Mouse (Mus musculus) liver, embryonic 14.5 days (tissue): ENCODE measurements around the gene Ipo4. TPM values are rescaled to one million over a fixed set of nuclear protein-coding genes. Genes with fewer than 3 reads are reported as not detected.

ENCODE experiments used
- ATAC-seq: fragments of 200-750 bp; cut with Nextera tagmentation; 2 replicates; pipeline ENCODE4 v1.8.0; 2017; ENCODE audit warnings: moderate number of reproducible peaks, mild to moderate bottlenecking, moderate library complexity; ENCODE audit not compliant: insufficient read depth
- DNase-seq, 3 experiments: peaks; one replicate each; pipeline ENCODE4 v3.0.0-alpha.2; 2012 to 2013; ENCODE audit warnings: low read depth in 3 of 3, low spot score in 3 of 3
- H3K27ac ChIP-seq: fragments of 300-500 bp; sonication (generic); 2 replicates; pipeline ENCODE4 v1.5.1; 2014; ENCODE audit warnings: moderate library complexity, mild to moderate bottlenecking, control low read depth, inconsistent platforms
- H3K27me3 ChIP-seq: fragments of 300-500 bp; sonication (generic); 2 replicates; pipeline ENCODE4 v1.6.1; 2014; ENCODE audit warnings: mild to moderate bottlenecking, low read length, moderate library complexity; ENCODE audit not compliant: control insufficient read depth, insufficient read depth
- H3K36me3 ChIP-seq: fragments of 300-500 bp; sonication (generic); replicated peaks from 2 replicates; pipeline ENCODE4 v1.6.1; 2014; ENCODE audit warnings: low read depth; ENCODE audit not compliant: control insufficient read depth, insufficient read depth
- H3K4me1 ChIP-seq, 2 experiments: fragments of 200-500 bp in 1 of 2; fragments of 300-500 bp in 1 of 2; sonication (generic) in 1 of 2; replicated peaks; 2 replicates each; pipeline ENCODE4 v1.6.1; 2012 to 2014; ENCODE audit warnings: antibody characterized with exemption in 1 of 2, inconsistent platforms in 1 of 2, low read length in 1 of 2; ENCODE audit not compliant: control insufficient read depth in 2 of 2, insufficient read depth in 2 of 2
- H3K4me2 ChIP-seq: fragments of 300-500 bp; sonication (generic); 2 replicates; pipeline ENCODE4 v1.6.1; 2014; ENCODE audit warnings: low read depth, mild to moderate bottlenecking, control low read depth, moderate library complexity
- H3K4me3 ChIP-seq, 2 experiments: fragments of 200-500 bp in 1 of 2; fragments of 300-500 bp in 1 of 2; sonication (generic) in 1 of 2; 2 replicates each; pipeline ENCODE4 v1.5.1; 2012 to 2014; ENCODE audit warnings: low read depth in 2 of 2, low read length in 2 of 2, mild to moderate bottlenecking in 2 of 2, control low read depth in 1 of 2, inconsistent platforms in 1 of 2, moderate library complexity in 1 of 2; ENCODE audit not compliant: insufficient read depth in 1 of 2
- H3K9ac ChIP-seq: fragments of 300-500 bp; sonication (generic); replicated peaks from 2 replicates; pipeline ENCODE4 v1.6.1; 2014; ENCODE audit warnings: mild to moderate bottlenecking, control low read depth, moderate library complexity
- H3K9me3 ChIP-seq: fragments of 300-500 bp; sonication (generic); 2 replicates; pipeline ENCODE4 v1.6.1; 2016; ENCODE audit warnings: low read length, mixed read lengths; ENCODE audit not compliant: control insufficient read depth
- CTCF ChIP-seq: IDR thresholded peaks from 2 replicates; pipeline ENCODE4 v1.5.1; 2016; ENCODE audit warnings: antibody characterized with exemption, low read depth, control low read depth
- EP300 ChIP-seq: IDR thresholded peaks from 2 replicates; pipeline ENCODE4 v1.6.1; 2016; ENCODE audit warnings: antibody characterized with exemption, low read depth
- WGBS: fragments of 180-500 bp; shearing (Covaris S2); extraction: QIAGEN DNeasy Blood & Tissue Kit; methylation state at CpG from one replicate; pipeline ENCODE4 v1.1.7; 2014; ENCODE audit not compliant: insufficient replicate concordance; 5-methylcytosine and 5-hydroxymethylcytosine counted together
- polyA plus RNA-seq, 2 experiments: library from polyadenylated mRNA; depleted of rRNA in 1 of 2; stranded (reverse) in 1 of 2; unstranded in 1 of 2; fragments of >200 nt; fragmentation: Nextera tagmentation in 1 of 2; extraction: Ambion mirVana in 1 of 2; gene quantifications; 2 replicates each; pipeline versions ENCODE4 v1.2.1 to v1.2.3; 2012 to 2014

The Ipo4 gene
- 13.5 and 27.6 TPM in 2 replicates for polyA plus RNA-seq (2012; rRNA removed)
- polyA plus RNA-seq (2014; fragmentation: Nextera tagmentation; extraction: Ambion mirVana) = 22.6 and 27.9 TPM in 2 replicates

DNA sequence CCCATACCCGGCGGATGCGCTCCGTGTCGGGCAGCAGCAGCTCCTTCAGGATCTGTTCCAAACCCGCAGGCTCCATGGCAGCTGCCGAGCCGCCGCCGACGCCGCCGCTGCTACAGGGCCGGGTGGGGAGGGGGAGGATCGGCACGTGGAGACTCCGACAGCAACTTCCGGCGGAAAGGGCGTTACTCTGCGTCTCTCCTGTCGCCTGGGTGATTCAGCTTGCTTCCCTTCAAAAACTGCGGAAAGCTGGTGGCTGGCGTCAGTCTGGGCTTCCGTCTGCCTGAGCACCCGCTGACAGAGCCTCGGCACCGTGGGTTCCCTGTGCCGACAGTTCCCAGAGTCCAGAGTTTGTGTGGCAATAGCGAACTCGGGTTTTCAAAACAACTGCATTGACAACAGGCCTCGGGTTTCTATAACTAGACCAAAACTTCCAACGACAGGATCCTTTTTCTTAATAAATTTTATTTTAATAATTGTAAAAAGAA is at the start of gene Ipo4:
Gene Ipo4, minus strand, starts transcription at position 435 of the 485 bp plus-strand sequence.
- H3K9me3 ChIP-seq = no peaks in the 10 kb centered on the region
- H3K27ac ChIP-seq = no peak within 1 kb of the TSS
- H3K27me3 ChIP-seq = no peaks in the 10 kb centered on the region
- peaks cover 40% of the 10 kb centered on the region for H3K36me3 ChIP-seq
- peak; percentile 70 to 71 (median 71) for DNase-seq
- peak; percentile 77 for ATAC-seq
- H3K4me2 ChIP-seq = peak within 1 kb of the TSS; percentile 80
- H3K4me1 ChIP-seq = peaks cover 0 to 3% of the 10 kb centered on the region in 2 experiments; a peak in 1 of 4 replicates
- TF ChIP-seq EP300 = no peak
- 2% methylated on average over 33 of the region's 33 CpGs for WGBS
- peak within 1 kb of the TSS; percentile 59 to 60 for H3K4me3 ChIP-seq
- H3K9ac ChIP-seq = peak within 1 kb of the TSS; percentile 39

DNA sequence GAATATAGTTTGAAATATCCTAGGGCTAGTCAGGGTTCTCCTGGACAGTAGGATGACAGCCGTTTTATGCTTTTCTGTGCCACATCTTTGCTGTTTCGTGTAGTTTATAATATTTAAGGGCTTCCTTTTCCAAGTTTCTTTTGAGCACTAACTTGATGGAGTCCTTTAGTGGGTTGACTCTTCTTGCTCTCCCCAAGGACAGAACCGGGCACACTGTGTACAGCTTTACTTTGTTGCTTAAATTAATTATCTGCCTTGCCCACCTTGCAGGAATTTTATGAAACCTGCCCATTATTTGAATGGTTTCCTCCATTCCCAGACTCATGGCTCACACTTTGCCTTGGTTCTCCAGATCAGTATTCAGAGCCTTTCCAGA is 46.3 kb upstream of the Ipo4 start:
- TF ChIP-seq CTCF = no peak
- no peak for TF ChIP-seq EP300
- ATAC-seq (peak; percentile 14; the same call in 1 of the 2 replicates), DNase-seq (no peak)
- peak overlapping the region; percentile 80 for H3K27ac ChIP-seq
- peak overlapping the region; percentile 79 to 91 for H3K4me3 ChIP-seq
- H3K4me2 ChIP-seq = peak overlapping the region; percentile 85
- peak overlapping the region; percentile 76 for H3K9ac ChIP-seq
- H3K4me1 ChIP-seq = peaks cover 2 to 9% of the 10 kb centered on the region in 2 experiments; a peak in 3 of 4 replicates
- WGBS = 14% methylated on average over 3 of the region's 3 CpGs
- H3K9me3 ChIP-seq = no peaks in the 10 kb centered on the region
- H3K36me3 ChIP-seq = peaks cover 27% of the 10 kb centered on the region
- no peaks in the 10 kb centered on the region for H3K27me3 ChIP-seq

DNA sequence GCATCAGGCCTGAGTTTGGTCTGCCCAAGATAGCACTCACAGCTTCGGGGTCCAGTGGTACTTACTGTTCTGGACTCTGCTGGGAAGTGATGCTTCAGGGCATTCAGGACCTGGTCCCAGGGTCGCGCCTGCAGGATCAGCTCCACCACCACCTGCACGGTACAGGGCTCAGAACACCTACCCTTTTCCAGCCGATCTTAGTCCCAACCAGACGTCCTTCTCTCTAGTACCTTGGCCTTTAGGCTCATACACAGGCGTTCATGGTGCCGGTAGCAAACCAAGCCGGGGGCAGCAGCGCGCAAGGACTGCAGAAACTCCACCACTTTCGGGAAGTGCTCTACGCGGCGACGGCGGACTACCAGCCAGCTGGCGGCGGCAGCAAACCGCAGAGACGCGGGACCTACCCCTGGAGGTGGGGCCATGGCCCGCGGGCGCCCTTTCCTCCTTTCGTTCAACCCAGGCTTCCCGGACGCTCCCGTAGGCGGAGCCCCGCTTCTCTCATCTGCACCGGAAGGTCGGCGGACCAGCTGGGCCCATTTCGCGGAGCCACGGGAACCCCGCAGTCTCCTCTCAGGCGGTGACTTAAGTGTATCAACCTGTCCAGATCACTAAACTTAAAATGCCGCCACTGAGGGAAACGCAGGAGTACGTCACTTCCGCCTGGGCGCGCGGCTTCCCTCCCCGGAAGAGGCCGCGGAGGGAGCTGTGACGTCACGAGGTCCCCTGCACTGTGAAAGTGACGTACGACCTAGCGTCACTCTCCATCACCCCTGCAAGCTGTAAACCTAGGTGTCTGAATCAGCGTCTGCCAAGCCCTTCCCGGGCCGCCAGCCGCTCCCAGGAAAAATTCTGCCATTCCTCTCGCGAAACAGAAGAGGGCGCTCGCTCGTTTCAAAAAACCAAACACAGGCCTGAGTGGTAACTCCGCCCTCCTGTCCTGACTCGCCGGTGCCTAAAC is 45.7 kb upstream of the Ipo4 start, which contains the start of gene Tinf2:
Gene Tinf2, minus strand, starts transcription at position 661 of the 958 bp plus-strand sequence.
- peak; percentile 94 for ATAC-seq
- H3K4me3 ChIP-seq = peak within 1 kb of the TSS; percentile 79 to 91
- DNase-seq = peak; percentile 94 to 95 (median 95)
- H3K27me3 ChIP-seq = no peaks in the 10 kb centered on the region
- peak; percentile 91 for TF ChIP-seq CTCF
- TF ChIP-seq EP300 = peak; percentile 12
- peak within 1 kb of the TSS; percentile 76 for H3K9ac ChIP-seq
- peaks cover 2 to 9% of the 10 kb centered on the region in 2 experiments; a peak in 3 of 4 replicates for H3K4me1 ChIP-seq
- under 1% methylated on average over 66 of the region's 66 CpGs for WGBS
- H3K9me3 ChIP-seq = no peaks in the 10 kb centered on the region
- peak within 1 kb of the TSS; percentile 85 for H3K4me2 ChIP-seq
- peak within 1 kb of the TSS; percentile 80 for H3K27ac ChIP-seq
- peaks cover 33% of the 10 kb centered on the region for H3K36me3 ChIP-seq

DNA sequence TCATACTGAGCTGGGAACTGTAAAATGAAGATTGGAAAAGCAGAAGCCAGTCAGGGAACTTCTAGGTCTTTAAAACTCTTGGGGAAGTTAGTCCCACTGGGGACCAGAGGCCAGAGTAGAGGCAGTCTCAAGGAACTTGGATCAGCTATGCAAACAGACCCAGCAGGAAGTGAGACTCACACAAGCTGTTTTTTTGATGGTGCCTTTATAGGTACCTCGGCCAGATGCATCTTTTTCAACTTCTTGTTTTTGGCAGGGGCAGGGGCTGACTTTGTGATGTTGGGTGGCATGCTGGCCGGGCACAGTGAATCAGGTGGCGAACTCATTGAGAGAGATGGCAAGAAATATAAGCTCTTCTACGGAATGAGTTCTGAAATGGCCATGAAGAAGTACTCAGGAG is 41.9 kb upstream of the Ipo4 start:
- H3K36me3 ChIP-seq = peaks cover 43% of the 10 kb centered on the region
- WGBS = 70% methylated on average over 4 of the region's 4 CpGs

DNA sequence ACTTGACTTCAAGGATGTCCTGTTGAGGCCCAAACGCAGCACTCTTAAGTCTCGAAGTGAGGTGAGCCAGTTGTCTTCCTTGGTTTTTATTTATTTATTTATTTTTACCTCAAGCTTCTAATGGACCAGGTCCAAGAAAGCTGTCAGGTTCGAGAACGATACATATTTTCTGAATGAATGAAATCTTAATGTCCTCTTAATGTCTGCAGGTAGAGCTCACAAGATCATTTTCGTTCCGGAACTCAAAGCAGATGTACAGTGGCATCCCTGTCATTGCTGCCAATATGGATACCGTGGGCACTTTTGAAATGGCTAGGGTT is 36.9 kb upstream of the Ipo4 start:
- Histone ChIP-seq H3K27me3 (no peaks in the 10 kb centered on the region), H3K9me3 (no peaks in the 10 kb centered on the region), H3K9ac (peak overlapping the region; percentile 90), H3K4me2 (peak overlapping the region; percentile 95), H3K4me1 (peaks cover 3 to 4% of the 10 kb centered on the region in 2 experiments; a peak in 2 of 4 replicates), H3K36me3 (peaks cover 22% of the 10 kb centered on the region), H3K4me3 (peak overlapping the region; percentile 90 to 99), H3K27ac (peak overlapping the region; percentile 90)
- 56% methylated on average over 7 of the region's 7 CpGs for WGBS
- DNase-seq (no peak), ATAC-seq (no peak)
- TF ChIP-seq CTCF = no peak
- no peak for TF ChIP-seq EP300

More for the DNA sequence above, 41.9 kb upstream of the Ipo4 start:
- H3K9ac ChIP-seq = no peak overlapping the region
- no peaks in the 10 kb centered on the region for H3K27me3 ChIP-seq
- no peak overlapping the region for H3K27ac ChIP-seq
- H3K4me1 ChIP-seq = peaks cover 2 to 12% of the 10 kb centered on the region in 2 experiments; a peak in 3 of 4 replicates
- H3K9me3 ChIP-seq = no peaks in the 10 kb centered on the region
- H3K4me3 ChIP-seq = no peak overlapping the region
- TF ChIP-seq CTCF (no peak), EP300 (no peak)
- H3K4me2 ChIP-seq = no peak overlapping the region
- no peak for ATAC-seq
- DNase-seq = no peak
